Mouse (Mus musculus): ENCODE measurements at regions not wholly inside any gene's neighbourhood (a gene's known extent, or its start where the extent isn't known, plus 50 kb on each side); places are given as distances from the start of the nearest gene placed in this dataset.

GRCm38 (mm10) chr8:78154873-78155272 lies 58.2 kb upstream of the Ttc29 start:
- no peak for DNase-seq (ENCODE audit: low spot score)

- no peak for DNase-seq (ENCODE audit: low spot score)
Observed at GRCm38 (mm10) chr8:78162046-78162445, 51.1 kb upstream of the Ttc29 start.

DNA sequence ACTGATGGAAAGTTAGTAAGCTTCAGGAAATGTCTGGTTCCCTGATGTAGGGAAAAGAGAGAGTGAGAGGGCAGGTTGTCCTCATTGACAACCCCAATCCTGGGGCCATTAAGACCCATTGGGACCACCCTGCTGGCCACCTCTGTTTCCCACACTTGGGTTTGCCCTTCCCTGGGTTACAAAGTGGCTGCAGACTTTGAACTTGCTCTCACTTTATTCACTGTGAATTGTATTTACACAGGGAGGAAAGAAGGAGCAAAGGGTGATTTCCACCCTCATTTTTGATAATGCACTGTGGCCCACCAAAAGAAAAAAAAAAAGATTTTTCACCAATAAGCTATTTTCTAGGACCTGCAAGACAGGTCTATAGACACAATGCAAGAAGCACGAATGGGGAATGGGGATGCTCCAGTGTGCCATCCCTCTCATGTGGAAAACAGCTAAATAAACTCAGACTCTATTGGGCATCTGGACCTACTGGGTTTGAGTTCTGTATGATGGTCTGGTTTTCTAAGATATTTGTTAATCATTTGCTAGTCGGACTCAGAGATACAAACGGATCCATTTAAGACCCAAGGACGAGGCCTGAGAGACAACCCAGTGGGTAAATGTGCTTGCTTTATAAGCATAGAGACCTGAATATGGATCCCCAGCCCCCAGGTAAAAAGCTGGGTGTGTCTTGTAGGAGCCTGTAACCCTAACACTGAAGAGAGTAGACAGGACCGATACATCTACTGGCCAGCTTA lies 50.2 kb upstream of the Ttc29 start:
- no peak for DNase-seq (ENCODE audit: low spot score)

All from spleen, adult 12 weeks (tissue).